Mouse (Mus musculus): ENCODE measurements at regions not wholly inside any gene's neighbourhood (a gene's known extent, or its start where the extent isn't known, plus 50 kb on each side); places are given as distances from the start of the nearest gene placed in this dataset.
"Not testable (repeated sequence)": the region's sequence is repeated elsewhere in the genome, so short reads cannot be mapped to it uniquely, and the experiment has no call there.

DNA sequence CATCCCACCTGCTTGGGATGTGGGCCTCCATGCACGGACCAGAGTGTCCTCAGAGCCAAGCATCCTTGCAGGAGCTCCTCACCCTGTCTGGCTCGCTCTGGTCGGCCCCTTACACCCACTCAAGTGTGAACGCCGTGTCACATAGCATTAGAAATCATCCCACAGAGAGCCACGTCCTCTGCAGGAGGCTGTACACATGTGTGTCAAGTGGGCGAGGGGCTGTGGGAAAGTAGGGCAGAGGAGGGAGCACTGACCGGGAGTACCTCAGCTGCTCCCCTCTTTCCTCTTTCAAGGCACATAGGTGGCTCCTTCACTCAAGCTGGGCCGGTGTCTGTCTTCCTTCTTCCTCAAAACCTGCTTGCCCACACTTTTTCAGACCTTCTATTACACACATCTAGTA lies 119.5 kb upstream of the Mrps10 start:
- H3K9me3 ChIP-seq (replicated peaks) = no peaks in the 10 kb centered on the region
- no peak overlapping the region for H3K4me3 ChIP-seq (replicated peaks)
- WGBS = 83% methylated on average over 9 of the region's 9 CpGs
- H3K4me1 ChIP-seq = no peaks in the 10 kb centered on the region
- H3K4me2 ChIP-seq (replicated peaks) = no peak overlapping the region
- H3K36me3 ChIP-seq = peaks cover 16% of the 10 kb centered on the region
- no peaks in the 10 kb centered on the region for H3K27me3 ChIP-seq
- H3K9ac ChIP-seq = no peak overlapping the region
- no peak overlapping the region for H3K27ac ChIP-seq (replicated peaks)
- ATAC-seq (ENCODE audit: insufficient number of reproducible peaks, low FRiP score, low TSS enrichment, low read depth) = no peak

DNA sequence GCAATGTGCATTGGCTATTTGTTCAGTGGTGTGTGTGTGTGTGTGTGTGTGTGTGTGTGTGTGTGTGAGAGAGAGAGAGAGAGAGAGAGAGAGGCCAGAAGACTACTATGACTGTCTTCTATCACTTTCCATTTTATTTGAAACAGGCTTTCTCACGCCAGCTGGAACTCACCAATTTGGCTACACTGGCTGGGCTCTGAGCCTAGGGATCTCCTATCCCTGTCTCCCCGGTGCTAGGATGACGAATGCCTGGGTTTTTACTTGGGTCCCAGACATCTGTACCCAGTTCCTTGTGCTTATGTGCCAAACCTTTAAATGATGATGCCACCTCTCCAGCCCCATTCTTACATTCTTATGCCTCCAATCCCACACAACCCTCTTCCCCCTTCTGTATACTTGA lies 120.6 kb upstream of the Mrps10 start:
- no peak for ATAC-seq (ENCODE audit: insufficient number of reproducible peaks, low FRiP score, low TSS enrichment, low read depth)
- H3K9ac ChIP-seq = no peak overlapping the region
- no peaks in the 10 kb centered on the region for H3K9me3 ChIP-seq (replicated peaks)
- peaks cover 22% of the 10 kb centered on the region for H3K36me3 ChIP-seq
- no peak overlapping the region for H3K4me3 ChIP-seq (replicated peaks)
- no peak overlapping the region for H3K4me2 ChIP-seq (replicated peaks)
- WGBS = 62% methylated on average over 3 of the region's 3 CpGs
- H3K27me3 ChIP-seq = no peaks in the 10 kb centered on the region
- no peaks in the 10 kb centered on the region for H3K4me1 ChIP-seq
- H3K27ac ChIP-seq (replicated peaks) = no peak overlapping the region

DNA sequence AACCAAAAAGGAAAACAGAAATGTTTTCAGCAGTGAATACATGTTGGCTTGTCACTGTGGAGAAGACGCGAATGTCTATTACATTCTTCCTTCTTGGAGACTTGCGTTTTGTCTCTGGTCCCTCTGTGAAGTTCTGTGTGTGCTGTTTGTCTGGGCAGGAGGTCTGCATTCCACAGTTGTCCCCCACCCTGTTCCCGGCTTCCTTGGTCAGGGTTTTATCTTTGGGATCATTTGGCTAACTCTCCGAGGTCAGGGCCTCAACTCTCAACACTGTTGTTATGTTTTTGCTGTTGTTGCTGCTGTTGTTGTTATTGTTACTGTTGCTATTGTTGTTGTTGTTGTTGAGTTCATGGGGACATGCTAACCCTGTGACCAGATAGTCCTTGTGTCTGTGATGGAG lies 121.2 kb upstream of the Mrps10 start:
- Histone ChIP-seq H3K9me3 (replicated peaks) (no peaks in the 10 kb centered on the region), H3K27me3 (no peaks in the 10 kb centered on the region), H3K4me2 (replicated peaks) (no peak overlapping the region), H3K36me3 (peaks cover 18% of the 10 kb centered on the region), H3K4me1 (no peaks in the 10 kb centered on the region), H3K27ac (replicated peaks) (no peak overlapping the region), H3K9ac (no peak overlapping the region), H3K4me3 (replicated peaks) (no peak overlapping the region)
- ATAC-seq (ENCODE audit: insufficient number of reproducible peaks, low FRiP score, low TSS enrichment, low read depth) = no peak
- 80% methylated on average over 5 of the region's 5 CpGs for WGBS

DNA sequence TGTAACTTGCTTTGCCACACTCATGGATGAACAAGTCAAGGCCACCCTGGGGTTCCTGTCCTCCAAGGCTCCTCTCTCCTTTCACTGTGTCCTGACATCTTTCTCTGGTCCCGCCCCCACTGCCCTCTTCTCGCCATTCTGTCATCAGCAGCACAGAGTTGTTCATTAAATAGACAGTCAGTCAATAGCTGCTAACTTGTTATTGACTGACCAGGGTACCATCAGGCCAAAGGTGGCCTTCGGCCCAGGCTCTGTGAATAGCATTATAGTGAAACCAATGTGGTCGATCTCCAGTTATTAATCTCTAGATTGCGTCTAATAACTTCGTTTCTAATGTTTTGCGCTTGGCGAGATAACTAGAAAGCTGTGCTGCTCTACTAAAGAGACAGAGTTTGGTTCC lies 122.1 kb upstream of the Mrps10 start:
- Histone ChIP-seq H3K4me1 (no peaks in the 10 kb centered on the region), H3K36me3 (peaks cover 12% of the 10 kb centered on the region; the same call in 1 of the 2 replicates), H3K4me2 (replicated peaks) (no peak overlapping the region), H3K9ac (no peak overlapping the region), H3K27ac (replicated peaks) (no peak overlapping the region), H3K27me3 (no peaks in the 10 kb centered on the region), H3K9me3 (replicated peaks) (no peaks in the 10 kb centered on the region), H3K4me3 (replicated peaks) (no peak overlapping the region)
- no peak for ATAC-seq (ENCODE audit: insufficient number of reproducible peaks, low FRiP score, low TSS enrichment, low read depth)
- WGBS = 95% methylated on average over 8 of the region's 8 CpGs

DNA sequence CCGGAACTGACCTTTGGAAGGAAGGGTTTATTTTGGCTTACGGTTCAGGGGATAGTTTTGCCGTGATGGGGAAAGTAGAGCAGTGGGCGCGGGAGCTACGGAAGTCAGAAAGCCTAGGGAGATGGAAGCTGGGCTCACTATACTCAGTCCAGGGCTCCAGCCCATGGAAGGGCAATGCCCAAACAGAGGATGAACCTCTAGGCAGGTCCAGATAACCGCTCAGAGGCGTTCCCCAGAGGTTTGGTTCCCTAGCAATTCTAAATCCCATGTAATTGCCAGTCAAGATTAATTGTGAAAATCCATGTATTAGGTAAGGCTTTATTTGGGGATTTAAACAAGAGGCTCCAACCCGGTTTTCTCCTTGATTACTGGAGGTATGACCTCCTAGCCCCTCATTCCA lies 123.1 kb upstream of the Mrps10 start:
- Histone ChIP-seq H3K36me3 (peaks cover 9% of the 10 kb centered on the region; the same call in 1 of the 2 replicates), H3K4me1 (no peaks in the 10 kb centered on the region), H3K27ac (replicated peaks) (no peak overlapping the region), H3K4me3 (replicated peaks) (no peak overlapping the region), H3K27me3 (no peaks in the 10 kb centered on the region), H3K9me3 (replicated peaks) (no peaks in the 10 kb centered on the region), H3K4me2 (replicated peaks) (no peak overlapping the region), H3K9ac (no peak overlapping the region)
- 86% methylated on average over 9 of the region's 9 CpGs for WGBS
- no peak for ATAC-seq (ENCODE audit: insufficient number of reproducible peaks, low FRiP score, low TSS enrichment, low read depth)

DNA sequence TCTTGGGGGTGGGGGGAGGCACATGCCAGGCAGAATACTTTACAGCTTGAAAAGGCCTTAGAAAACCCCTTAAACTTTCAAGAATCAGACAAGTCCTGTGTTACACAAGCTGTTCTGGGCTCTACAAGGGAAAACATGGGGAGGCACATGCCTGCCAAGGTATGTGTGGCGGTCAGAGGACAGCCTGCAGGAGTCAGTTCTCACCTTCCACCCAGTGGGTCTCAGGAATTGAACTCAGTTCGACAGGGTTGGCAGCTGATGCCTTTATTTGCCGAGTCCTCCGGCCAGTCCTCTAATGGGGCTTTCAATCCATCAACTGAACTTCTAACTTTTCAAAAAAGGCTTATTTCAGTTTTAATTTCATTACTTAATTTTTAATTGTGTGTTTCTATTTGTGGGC lies 129.6 kb upstream of the Mrps10 start:
- no peak overlapping the region for H3K4me2 ChIP-seq (replicated peaks)
- H3K36me3 ChIP-seq = peaks cover 34% of the 10 kb centered on the region
- no peak overlapping the region for H3K27ac ChIP-seq (replicated peaks)
- no peaks in the 10 kb centered on the region for H3K4me1 ChIP-seq
- no peak overlapping the region for H3K9ac ChIP-seq
- WGBS = 89% methylated on average over 4 of the region's 4 CpGs
- no peaks in the 10 kb centered on the region for H3K9me3 ChIP-seq (replicated peaks)
- no peak for ATAC-seq (ENCODE audit: insufficient number of reproducible peaks, low FRiP score, low TSS enrichment, low read depth)
- H3K4me3 ChIP-seq (replicated peaks) = no peak overlapping the region
- no peaks in the 10 kb centered on the region for H3K27me3 ChIP-seq

DNA sequence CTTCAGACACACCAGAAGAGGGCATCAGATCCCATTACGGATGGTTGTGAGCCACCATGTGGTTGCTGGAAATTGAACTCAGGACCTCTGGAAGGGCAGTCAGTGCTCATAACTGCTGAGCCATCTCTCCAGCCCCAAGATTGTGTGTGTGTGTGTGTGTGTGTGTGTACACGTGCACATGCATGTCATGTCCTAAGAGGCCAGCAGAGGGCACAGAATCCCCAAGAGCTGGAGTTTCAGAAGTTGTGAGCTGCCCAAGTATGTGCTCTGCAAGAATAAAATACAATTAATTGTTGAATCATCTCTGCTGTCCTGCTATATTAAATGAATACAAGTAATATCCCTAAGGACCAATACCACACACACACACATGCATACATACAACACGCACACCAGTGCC lies 130.8 kb upstream of the Mrps10 start:
- H3K9me3 ChIP-seq (replicated peaks); H3K4me3 ChIP-seq (replicated peaks); H3K4me1 ChIP-seq; H3K27me3 ChIP-seq; ATAC-seq (ENCODE audit: insufficient number of reproducible peaks, low FRiP score, low TSS enrichment, low read depth); H3K9ac ChIP-seq; H3K4me2 ChIP-seq (replicated peaks); H3K27ac ChIP-seq (replicated peaks): not testable (repeated sequence)
- 93% methylated on average over 3 of the region's 3 CpGs for WGBS
- peaks cover 30% of the 10 kb centered on the region for H3K36me3 ChIP-seq

DNA sequence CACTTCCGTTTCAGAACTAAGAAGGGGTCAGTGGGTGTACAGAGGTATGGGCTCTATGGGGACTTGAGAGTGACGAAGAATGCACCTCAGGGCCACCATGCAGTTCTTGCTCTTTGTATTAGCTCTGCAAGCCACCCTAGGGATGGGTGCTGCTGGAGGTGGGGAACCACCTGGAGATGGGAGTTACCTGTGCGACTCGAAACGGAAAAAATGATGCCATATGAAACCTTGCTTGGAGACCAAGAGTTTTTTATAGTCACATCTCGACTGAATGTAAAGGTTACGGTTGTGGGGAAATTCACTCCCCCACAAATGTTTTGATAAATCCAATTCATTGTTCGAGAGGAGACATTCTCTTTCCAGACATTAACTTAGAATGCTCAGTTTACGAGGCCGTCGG lies 134.3 kb upstream of the Mrps10 start:
- no peaks in the 10 kb centered on the region for H3K4me1 ChIP-seq
- peaks cover 48% of the 10 kb centered on the region for H3K36me3 ChIP-seq
- H3K27me3 ChIP-seq = no peaks in the 10 kb centered on the region
- H3K9ac ChIP-seq = no peak overlapping the region
- H3K4me2 ChIP-seq (replicated peaks) = no peak overlapping the region
- no peak for ATAC-seq (ENCODE audit: insufficient number of reproducible peaks, low FRiP score, low TSS enrichment, low read depth)
- WGBS = 87% methylated on average over 11 of the region's 11 CpGs
- no peak overlapping the region for H3K4me3 ChIP-seq (replicated peaks)
- no peak overlapping the region for H3K27ac ChIP-seq (replicated peaks)
- H3K9me3 ChIP-seq (replicated peaks) = no peaks in the 10 kb centered on the region

DNA sequence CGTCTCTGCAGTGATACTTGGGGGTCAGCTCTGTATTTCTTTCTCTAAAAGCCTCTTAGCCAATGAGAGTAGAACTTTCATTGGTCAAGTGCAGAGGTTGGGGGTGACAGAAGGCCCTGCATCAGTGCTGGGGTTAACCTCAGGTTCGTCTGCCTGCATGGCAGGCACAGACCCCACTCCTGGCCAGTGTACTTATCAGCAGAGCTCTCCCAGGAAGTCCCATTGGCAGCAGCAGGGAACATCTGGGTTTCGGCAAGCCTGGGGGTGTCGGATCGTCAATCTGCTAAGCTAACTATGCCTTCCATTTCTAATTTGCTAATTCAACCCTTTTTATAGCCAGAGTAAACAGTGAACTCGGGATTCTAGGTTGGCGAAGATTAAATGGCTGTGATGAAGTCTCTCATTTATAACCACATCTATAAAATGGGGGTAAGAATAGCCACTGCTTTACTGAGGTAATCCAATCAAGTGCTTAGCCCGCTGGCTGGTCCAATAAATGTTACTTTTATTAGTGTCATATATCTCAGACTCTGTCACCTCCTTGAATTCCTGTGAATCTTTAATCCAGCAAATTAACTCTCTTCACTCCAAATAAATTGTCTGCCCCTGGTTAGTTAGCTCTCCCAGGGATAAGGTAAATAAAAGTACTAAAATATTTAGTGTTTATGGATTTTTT lies 135.5 kb upstream of the Mrps10 start:
- no peak for ATAC-seq (ENCODE audit: insufficient number of reproducible peaks, low FRiP score, low TSS enrichment, low read depth)
- no peak overlapping the region for H3K9ac ChIP-seq
- 76% methylated on average over 8 of the region's 8 CpGs for WGBS
- no peak overlapping the region for H3K4me2 ChIP-seq (replicated peaks)
- no peak overlapping the region for H3K4me3 ChIP-seq (replicated peaks)
- peaks cover 54% of the 10 kb centered on the region for H3K36me3 ChIP-seq
- H3K27me3 ChIP-seq = no peaks in the 10 kb centered on the region
- H3K4me1 ChIP-seq = no peaks in the 10 kb centered on the region
- no peak overlapping the region for H3K27ac ChIP-seq (replicated peaks)
- no peaks in the 10 kb centered on the region for H3K9me3 ChIP-seq (replicated peaks)

DNA sequence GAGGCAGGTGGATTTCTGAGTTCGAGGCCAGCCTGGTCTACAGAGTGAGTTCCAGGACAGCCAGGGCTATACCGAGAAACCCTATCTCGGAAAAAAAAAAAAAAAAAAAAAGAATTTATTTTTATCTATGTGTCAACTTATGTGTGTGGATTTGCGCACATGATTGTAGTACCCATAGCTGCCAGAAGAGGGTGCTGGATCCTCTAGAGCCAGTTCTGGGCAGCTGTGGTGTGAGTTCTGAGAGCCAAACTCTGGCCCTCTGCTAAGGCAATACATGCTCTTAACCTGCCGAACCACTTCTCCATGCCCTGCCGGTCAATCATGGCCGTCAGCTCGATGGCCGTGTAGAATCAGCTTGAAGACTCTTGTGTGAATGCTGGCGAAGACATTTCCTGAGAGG lies 138.0 kb upstream of the Mrps10 start:
- Histone ChIP-seq H3K4me1 (peaks cover 10% of the 10 kb centered on the region), H3K27me3 (no peaks in the 10 kb centered on the region), H3K4me2 (replicated peaks) (no peak overlapping the region), H3K27ac (replicated peaks) (no peak overlapping the region), H3K9me3 (replicated peaks) (no peaks in the 10 kb centered on the region), H3K4me3 (replicated peaks) (no peak overlapping the region), H3K9ac (no peak overlapping the region), H3K36me3 (peaks cover 50% of the 10 kb centered on the region)
- no peak for ATAC-seq (ENCODE audit: insufficient number of reproducible peaks, low FRiP score, low TSS enrichment, low read depth)
- WGBS = 92% methylated on average over 10 of the region's 10 CpGs

DNA sequence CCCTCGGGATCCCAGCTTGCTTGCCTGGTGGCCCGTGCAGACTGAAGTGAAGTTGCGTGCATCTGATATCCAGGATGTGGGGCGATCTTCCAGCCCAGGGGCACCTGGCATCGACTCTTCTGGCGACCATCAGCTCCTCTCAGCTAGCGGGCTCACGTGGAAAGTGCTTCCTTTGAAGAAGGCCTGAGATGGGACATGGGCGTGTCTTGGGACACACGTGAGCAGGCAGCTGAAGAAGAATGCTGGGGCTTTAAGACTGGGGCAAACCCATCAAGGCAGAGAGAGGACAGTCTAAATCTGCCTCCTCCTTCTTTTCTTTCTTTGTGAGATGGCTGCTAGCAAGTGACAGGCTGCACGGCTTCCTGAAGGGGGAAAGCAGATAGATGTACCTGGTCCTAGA lies 142.3 kb upstream of the Mrps10 start:
- Histone ChIP-seq H3K9me3 (replicated peaks) (no peaks in the 10 kb centered on the region), H3K4me1 (peaks cover 14% of the 10 kb centered on the region), H3K9ac (no peak overlapping the region), H3K4me3 (replicated peaks) (no peak overlapping the region), H3K27me3 (no peaks in the 10 kb centered on the region), H3K36me3 (peaks cover 26% of the 10 kb centered on the region), H3K27ac (replicated peaks) (no peak overlapping the region), H3K4me2 (replicated peaks) (no peak overlapping the region)
- 69% methylated on average over 11 of the region's 11 CpGs for WGBS
- no peak for ATAC-seq (ENCODE audit: insufficient number of reproducible peaks, low FRiP score, low TSS enrichment, low read depth)

Data from embryonic facial prominence, embryonic 15.5 days (tissue).